Mouse (Mus musculus) heart, postnatal 0 days (tissue): ENCODE results near the gene Hdgf. TPM values are rescaled to one million over a fixed set of nuclear protein-coding genes. Genes with fewer than 3 reads are reported as not detected.

Experiments
- ATAC-seq: fragments of 200-750 bp; cut with Nextera tagmentation; 2 replicates; pipeline ENCODE4 v1.8.0; 2017; ENCODE audit warnings: low read depth, moderate number of reproducible peaks, moderate library complexity; ENCODE audit not compliant: insufficient read depth
- DNase-seq: peaks from one replicate; pipeline ENCODE4 v3.0.0-alpha.2; 2016; ENCODE audit warnings: low spot score
- H3K27ac ChIP-seq: fragments of 300-500 bp; sonication (generic); 2 replicates; pipeline ENCODE4 v1.5.1; 2014; ENCODE audit warnings: low read depth, mild to moderate bottlenecking
- H3K27me3 ChIP-seq: fragments of 300-500 bp; sonication (generic); 2 replicates; pipeline ENCODE4 v1.6.1; 2014; ENCODE audit warnings: low read length, mixed read lengths; ENCODE audit not compliant: control insufficient read depth, insufficient read depth
- H3K36me3 ChIP-seq: fragments of 300-500 bp; sonication (generic); replicated peaks from 2 replicates; pipeline ENCODE4 v1.6.1; 2014; ENCODE audit warnings: low read length, mixed read lengths; ENCODE audit not compliant: control insufficient read depth, insufficient read depth
- H3K4me1 ChIP-seq: fragments of 300-500 bp; sonication (generic); 2 replicates; pipeline ENCODE4 v1.6.1; 2014; ENCODE audit warnings: antibody characterized with exemption; ENCODE audit not compliant: control insufficient read depth, insufficient read depth
- H3K4me2 ChIP-seq: fragments of 300-500 bp; sonication (generic); 2 replicates; pipeline ENCODE4 v1.6.1; 2014; ENCODE audit warnings: low read depth, mild to moderate bottlenecking, low read length, moderate library complexity
- H3K4me3 ChIP-seq: fragments of 300-500 bp; sonication (generic); 2 replicates; pipeline ENCODE4 v1.5.1; 2014; ENCODE audit warnings: low read depth, low read length
- H3K9ac ChIP-seq: fragments of 300-500 bp; sonication (generic); replicated peaks from 2 replicates; pipeline ENCODE4 v1.6.1; 2014; ENCODE audit warnings: low read depth, low read length, mixed read lengths
- H3K9me3 ChIP-seq: fragments of 300-500 bp; sonication (generic); replicated peaks from 2 replicates; pipeline ENCODE4 v1.6.1; 2016; ENCODE audit warnings: low read length; ENCODE audit not compliant: control insufficient read depth
- CTCF ChIP-seq: IDR thresholded peaks from 2 replicates; pipeline ENCODE4 v1.5.1; 2016; ENCODE audit warnings: antibody characterized with exemption, control low read depth, low read depth
- EP300 ChIP-seq: IDR thresholded peaks from 2 replicates; pipeline ENCODE4 v1.6.1; 2016; ENCODE audit warnings: antibody characterized with exemption, low read depth
- WGBS: fragments of 180-500 bp; shearing (Covaris S2); extraction: QIAGEN DNeasy Blood & Tissue Kit; methylation state at CpG from one replicate; pipeline ENCODE4 v1.1.7; 2014; 5-methylcytosine and 5-hydroxymethylcytosine counted together
- polyA plus RNA-seq: library from polyadenylated mRNA; unstranded; fragments of >200 nt; fragmentation: Nextera tagmentation; extraction: Ambion mirVana; gene quantifications from 2 replicates; pipeline ENCODE4 v1.2.1, GENCODE M21; 2015
- total RNA-seq: library from RNA; depleted of rRNA; stranded (reverse); fragments of >200 nt; gene quantifications from 2 replicates; pipeline ENCODE4 v1.2.3, GENCODE M21; 2014; ENCODE audit warnings: low replicate concordance

Gene Hdgf
- total and polyA plus RNA-seq, 2 experiments from 2014 or later, result 62.1 to 83.8 TPM

- no peak for TF ChIP-seq CTCF
- peak; percentile 64; the same call in 1 of the 2 replicates for TF ChIP-seq EP300
- peak within 1 kb of the TSS; percentile 65 for H3K4me3 ChIP-seq
- WGBS, result 1% methylated on average over 30 of the region's 30 CpGs
- H3K27me3 ChIP-seq, result no peaks in the 10 kb centered on the region
- peak within 1 kb of the TSS; percentile 86 for H3K27ac ChIP-seq
- H3K9me3 ChIP-seq, result no peaks in the 10 kb centered on the region
- H3K4me2 ChIP-seq, result peak within 1 kb of the TSS; percentile 82
- peak within 1 kb of the TSS; percentile 89 for H3K9ac ChIP-seq
- ATAC-seq, result peak; percentile 92
- peak; percentile 98 for DNase-seq
- peaks cover 51% of the 10 kb centered on the region for H3K36me3 ChIP-seq
- H3K4me1 ChIP-seq, result peaks cover 5% of the 10 kb centered on the region; the same call in 1 of the 2 replicates
These were observed 13.4 kb downstream of the Hdgf start, which contains the start of gene Mrpl24 for GRCm38 (mm10) chr3:87919336-87920108. Gene Mrpl24 (plus strand): TSS chr3:87919506.

- H3K9me3 ChIP-seq, result no peaks in the 10 kb centered on the region
- TF ChIP-seq CTCF (no peak; the same call in 1 of the 2 replicates), EP300 (no peak)
- H3K27me3 ChIP-seq, result no peaks in the 10 kb centered on the region
- 63% methylated on average over 9 of the region's 9 CpGs for WGBS
- DNase-seq (no peak), ATAC-seq (no peak)
- 0 out of 2 replicates have a peak overlapping the region, but pooled peaks have one; percentile 86 for H3K27ac ChIP-seq
- H3K4me1 ChIP-seq, result peaks cover 5% of the 10 kb centered on the region; the same call in 1 of the 2 replicates
- H3K9ac ChIP-seq, result peak overlapping the region; percentile 89
- peaks cover 52% of the 10 kb centered on the region for H3K36me3 ChIP-seq
- peak overlapping the region; percentile 65 for H3K4me3 ChIP-seq
- peak overlapping the region; percentile 82 for H3K4me2 ChIP-seq
These were observed 14.3 kb downstream of the Hdgf start for GRCm38 (mm10) chr3:87920270-87920943.

GRCm38 (mm10) chr3:87924996-87925395 lies 18.9 kb downstream of the Hdgf start:
- Histone ChIP-seq H3K4me1 (peaks cover 10% of the 10 kb centered on the region), H3K27me3 (no peaks in the 10 kb centered on the region), H3K4me2 (no peak overlapping the region), H3K9me3 (no peaks in the 10 kb centered on the region), H3K36me3 (peaks cover 59% of the 10 kb centered on the region), H3K9ac (no peak overlapping the region), H3K27ac (no peak overlapping the region), H3K4me3 (no peak overlapping the region)
- no peak for ATAC-seq
- DNase-seq, result no peak
- WGBS, result 79% methylated on average over 7 of the region's 7 CpGs
- no peak for TF ChIP-seq CTCF
- no peak for TF ChIP-seq EP300

- peaks cover 61% of the 10 kb centered on the region for H3K36me3 ChIP-seq
These were observed 21.3 kb downstream of the Hdgf start for GRCm38 (mm10) chr3:87927452-87927851.

GRCm38 (mm10) chr3:87929341-87930077 lies 23.4 kb downstream of the Hdgf start:
- DNase-seq (no peak), ATAC-seq (peak; percentile 14)
- Histone ChIP-seq H3K4me1 (peaks cover 14% of the 10 kb centered on the region), H3K27me3 (no peaks in the 10 kb centered on the region), H3K27ac (peak overlapping the region; percentile 90), H3K4me2 (peak overlapping the region; percentile 95), H3K36me3 (peaks cover 59% of the 10 kb centered on the region), H3K9me3 (no peaks in the 10 kb centered on the region), H3K4me3 (peak overlapping the region; percentile 91), H3K9ac (peak overlapping the region; percentile 92)
- 4% methylated on average over 26 of the region's 26 CpGs for WGBS
- no peak for TF ChIP-seq CTCF
- TF ChIP-seq EP300, result no peak

More at GRCm38 (mm10) chr3:87927452-87927851, 21.3 kb downstream of the Hdgf start:
- Histone ChIP-seq H3K4me2 (no peak overlapping the region), H3K27ac (no peak overlapping the region), H3K9me3 (no peaks in the 10 kb centered on the region), H3K4me3 (no peak overlapping the region), H3K9ac (no peak overlapping the region), H3K4me1 (peaks cover 14% of the 10 kb centered on the region), H3K27me3 (no peaks in the 10 kb centered on the region)
- DNase-seq, result no peak
- no peak for TF ChIP-seq EP300
- no peak for TF ChIP-seq CTCF
- WGBS, result 91% methylated on average over 5 of the region's 5 CpGs
- no peak for ATAC-seq
